Comparison of ENCODE assay signal across 9 mouse cellular contexts in genomic region chr17:26849746-26850357, GRCm38 (mm10). TPM values are rescaled to one million over a fixed set of nuclear protein-coding genes. Genes with fewer than 3 reads are reported as not detected.
A peak's percentile ranks its signal among the peaks of the same experiment; 100 is the strongest.
DNase-seq lines count a peak whose midpoint lies in the region; ATAC-seq and TF ChIP-seq lines count a peak whose summit lies in the region.
"Had no signal": no experiment of that assay in that cellular context is flagged by ENCODE, and none has a peak within 500 bp of the region (broad histone marks: within the 10 kb centered on the region; RNA-seq: fewer than 3 reads in every experiment).

No protein-coding gene starts in this region.

- peaks cover 88% of the 10 kb centered on the region for H3K27me3 ChIP-seq in hindbrain, embryonic 11.5 days (ENCODE audit: control insufficient read depth, insufficient read depth, low read length)
- H3K27me3 ChIP-seq in liver, embryonic 12.5 days (replicated peaks) = peaks cover 92% of the 10 kb centered on the region

- TF ChIP-seq POLR2A in lung, adult 2 months (IDR thresholded peaks at IDR 0.05; ENCODE audit: borderline replicate concordance, extremely low read depth, low read depth, low read length) = no peak

- no peaks in the 10 kb centered on the region for H3K9me3 ChIP-seq in ES-E14 (ENCODE audit: control insufficient read depth, insufficient read depth, low read depth, low read length)
- H3K9me3 ChIP-seq in hindbrain, embryonic 11.5 days (ENCODE audit: control insufficient read depth, low read length) = no peaks in the 10 kb centered on the region
- H3K9me3 ChIP-seq in liver, embryonic 12.5 days (replicated peaks) = no peaks in the 10 kb centered on the region

- in situ Hi-C loops in ES-E14 (cut with MboI; ENCODE audit: low sequenced_read_pairs in 2 of 2, unreplicated experiment in 2 of 2) = no loop called here

- TF ChIP-seq CTCF in lung, adult 2 months (IDR thresholded peaks at IDR 0.05; ENCODE audit: insufficient read depth, low read length) = no peak

- no peak overlapping the region for H3K27ac ChIP-seq in ES-E14 (ENCODE audit: insufficient read depth, low read depth, low read length, poor library complexity, severe bottlenecking)
- no peak overlapping the region for H3K27ac ChIP-seq in hindbrain, embryonic 11.5 days (ENCODE audit: low read depth, low read length)
- H3K27ac ChIP-seq in liver, embryonic 12.5 days = no peak overlapping the region

- H3K9ac ChIP-seq in ES-E14 (ENCODE audit: insufficient read depth, low read depth, low read length, poor library complexity, severe bottlenecking) = no peak overlapping the region
- H3K9ac ChIP-seq in hindbrain, embryonic 11.5 days (ENCODE audit: low read depth, low read length) = no peak overlapping the region
- no peak overlapping the region for H3K9ac ChIP-seq in liver, embryonic 12.5 days

- H3K4me1 ChIP-seq in ES-E14 (ENCODE audit: control insufficient read depth in 2 of 2, insufficient read depth in 2 of 2, low read length in 2 of 2, poor library complexity in 1 of 2) = 0 out of 4 replicates have a peak, but pooled peaks cover 1 to 2% of the 10 kb centered on the region in 2 experiments
- H3K4me1 ChIP-seq in hindbrain, embryonic 11.5 days (replicated peaks; ENCODE audit: control insufficient read depth, insufficient read depth, low read length) = no peaks in the 10 kb centered on the region
- H3K4me1 ChIP-seq in liver, embryonic 12.5 days = peaks cover 2% of the 10 kb centered on the region
- H3K4me1 ChIP-seq in lung, adult 2 months (ENCODE audit: control insufficient read depth, insufficient read depth, low read length) = peaks cover 6% of the 10 kb centered on the region

- no peak for DNase-seq in ES-E14 (ENCODE audit: low read depth, low spot score)
- peak; percentile 58 for DNase-seq in embryo, embryonic 10.5 days (ENCODE audit: low spot score)
- peak; percentile 71 for DNase-seq in hindbrain, embryonic 11.5 days (ENCODE audit: low spot score)
- no peak for DNase-seq in gastrocnemius, adult 8-10 months (ENCODE audit: low spot score in 2 of 2)
- no peak for DNase-seq in cerebellum, adult 11-12 months
- no peak for DNase-seq in lung, adult 2 months

- ATAC-seq in hindbrain, embryonic 11.5 days (ENCODE audit: low FRiP score) = no peak
- no peak for ATAC-seq in liver, embryonic 12.5 days
- ATAC-seq in activated CD4-positive, CD25-positive, alpha-beta regulatory T cell, adult 4 months = no peak

- peak overlapping the region; percentile 3; the same call in 1 of the 2 replicates for H3K4me2 ChIP-seq in hindbrain, embryonic 11.5 days (replicated peaks; ENCODE audit: low read depth, low read length)
- H3K4me2 ChIP-seq in liver, embryonic 12.5 days = peak overlapping the region; percentile 49

- H3K36me3 ChIP-seq in ES-E14 (ENCODE audit: control insufficient read depth, insufficient read depth, low read length, poor library complexity, severe bottlenecking) = no peaks in the 10 kb centered on the region
- no peaks in the 10 kb centered on the region for H3K36me3 ChIP-seq in hindbrain, embryonic 11.5 days (ENCODE audit: control insufficient read depth, insufficient read depth, low read length)
- H3K36me3 ChIP-seq in liver, embryonic 12.5 days = no peaks in the 10 kb centered on the region

- H3K4me3 ChIP-seq in ES-E14 (ENCODE audit: insufficient read depth in 1 of 2, low read depth in 1 of 2, low read length in 2 of 2, poor library complexity in 1 of 2, severe bottlenecking in 1 of 2) = peak overlapping the region; percentile 15 to 44
- H3K4me3 ChIP-seq in hindbrain, embryonic 11.5 days (ENCODE audit: low read depth, low read length) = peak overlapping the region; percentile 2; the same call in 1 of the 2 replicates
- H3K4me3 ChIP-seq in liver, embryonic 12.5 days = peak overlapping the region; percentile 22
- H3K4me3 ChIP-seq in lung, adult 2 months (replicated peaks; ENCODE audit: extremely low read depth, low read depth, low read length) = no peak overlapping the region

- WGBS in hindbrain, embryonic 11.5 days = under 1% methylated on average over 43 of the region's 44 CpGs
- WGBS in liver, embryonic 12.5 days (ENCODE audit: insufficient replicate concordance) = 1% methylated on average over 44 of the region's 44 CpGs
- WGBS in lung, adult 2 months = 2% methylated on average over 44 of the region's 44 CpGs

TF ChIP-seq in ES-E14, 5 proteins besides CTCF, POLR2A, EP300 and RAD21:
- no peak for TF ChIP-seq CHD2 (IDR thresholded peaks at IDR 0.05; ENCODE audit: low read depth, low read length)
- TF ChIP-seq MAFK (IDR thresholded peaks at IDR 0.05; ENCODE audit: insufficient read depth, low read depth, low read length) = no peak
- no peak for TF ChIP-seq ZNF384 (IDR thresholded peaks at IDR 0.05; ENCODE audit: low read depth, low read length)
- TF ChIP-seq HCFC1 (IDR thresholded peaks at IDR 0.05; ENCODE audit: borderline replicate concordance, insufficient read depth, low read length) = no peak
- no peak for TF ChIP-seq ZC3H11A (IDR thresholded peaks at IDR 0.05; ENCODE audit: borderline replicate concordance, low read depth, low read length)

RNA-seq across cellular contexts. Expression of gene Nkx2-5, which starts 5.0 kb away (rescaled TPM):
- 1.1 and 3.0 TPM in 2 replicates for total RNA-seq in ES-E14 (2012; rRNA removed)
- not detected in 2 replicates for polyA plus RNA-seq in hindbrain, embryonic 11.5 days (2014; fragmentation: Nextera tagmentation; extraction: Ambion mirVana)
- 0.13 and 0.19 TPM in 2 replicates for polyA plus RNA-seq in liver, embryonic 12.5 days (2016; fragmentation: Nextera tagmentation; extraction: Ambion mirVana)
- polyA plus RNA-seq in activated CD4-positive, CD25-positive, alpha-beta regulatory T cell, adult 4 months (2017; shearing (Covaris generic)) = not detected
- not detected for total RNA-seq in gastrocnemius, adult 8-10 months (2022)
- 1.8 and 2.4 TPM in 2 replicates for polyA plus RNA-seq in lung, adult 2 months (2012; rRNA removed)
- polyA plus RNA-seq: neural tube, embryonic 14.5 days had no signal

Comparison
In these comparisons a context has a peak if more than half of its experiments do, and no peak if none do; other contexts are left out.
1. DNase-seq: peak in embryo, embryonic 10.5 days (single experiment) and hindbrain, embryonic 11.5 days (single experiment); none in ES-E14 (single experiment), gastrocnemius, adult 8-10 months (0 of 2), cerebellum, adult 11-12 months (single experiment) and lung, adult 2 months (single experiment).